Mouse (Mus musculus) lung, postnatal 25 days (tissue): Measurements from ENCODE around the gene Eif4enif1.
"Not testable (repeated sequence)": the region's sequence is repeated elsewhere in the genome, so short reads cannot be mapped to it uniquely, and the experiment has no call there.

ENCODE experiments used
- DNase-seq: peaks from one replicate; pipeline ENCODE4 v3.0.0; 2022; ENCODE audit warnings: low spot score

The Eif4enif1 gene

GRCm38 (mm10) chr11:3181250-3181649, 20.9 kb upstream of the Eif4enif1 start:
- DNase-seq = peak; percentile 70

GRCm38 (mm10) chr11:3181971-3182370, 20.2 kb upstream of the Eif4enif1 start:
- not testable (repeated sequence) for DNase-seq

GRCm38 (mm10) chr11:3182707-3183106, 19.5 kb upstream of the Eif4enif1 start:
- not testable (repeated sequence) for DNase-seq

- DNase-seq = no peak
These were observed 8.8 kb upstream of the Eif4enif1 start, which contains the start of gene Sfi1 for GRCm38 (mm10) chr11:3193363-3193762. TSS of gene Sfi1 (minus strand) at chr11:3193463.

- DNase-seq = not testable (repeated sequence)
These were observed 1.6 kb upstream of the Eif4enif1 start for GRCm38 (mm10) chr11:3200636-3201035.

GRCm38 (mm10) chr11:3201326-3202230, 614 bp upstream of the Eif4enif1 start:
- peak; percentile 7 for DNase-seq

- DNase-seq = peak; percentile 42
These were observed 719 bp downstream of the Eif4enif1 start for GRCm38 (mm10) chr11:3202781-3203441.

GRCm38 (mm10) chr11:3203771-3204170, 1.6 kb downstream of the Eif4enif1 start:
- DNase-seq = no peak

GRCm38 (mm10) chr11:3205207-3205606, 3.0 kb downstream of the Eif4enif1 start:
- DNase-seq = no peak

- DNase-seq = no peak
These were observed 4.6 kb downstream of the Eif4enif1 start for GRCm38 (mm10) chr11:3206783-3207182.

GRCm38 (mm10) chr11:3212526-3212925, 10.3 kb downstream of the Eif4enif1 start:
- DNase-seq = no peak

- DNase-seq = no peak
These were observed 20.9 kb downstream of the Eif4enif1 start for GRCm38 (mm10) chr11:3223105-3223504.

- no peak for DNase-seq
These were observed 24.9 kb downstream of the Eif4enif1 start for GRCm38 (mm10) chr11:3227113-3227512.

- no peak for DNase-seq
These were observed 30.1 kb downstream of the Eif4enif1 start for GRCm38 (mm10) chr11:3232248-3232647.

- no peak for DNase-seq
These were observed 31.5 kb downstream of the Eif4enif1 start for GRCm38 (mm10) chr11:3233704-3234103.

GRCm38 (mm10) chr11:3235277-3235676, 33.1 kb downstream of the Eif4enif1 start:
- no peak for DNase-seq

GRCm38 (mm10) chr11:3242395-3242794, 40.2 kb downstream of the Eif4enif1 start:
- no peak for DNase-seq

GRCm38 (mm10) chr11:3243771-3244170, 41.6 kb downstream of the Eif4enif1 start:
- no peak for DNase-seq

GRCm38 (mm10) chr11:3247387-3247786, 45.2 kb downstream of the Eif4enif1 start:
- DNase-seq = no peak

- no peak for DNase-seq
These were observed 57.3 kb downstream of the Eif4enif1 start for GRCm38 (mm10) chr11:3259537-3259936.

GRCm38 (mm10) chr11:3265291-3266078, 63.3 kb downstream of the Eif4enif1 start:
- peak; percentile 21 for DNase-seq

- DNase-seq = peak; percentile 96
These were observed 64.0 kb downstream of the Eif4enif1 start, which contains the start of gene Drg1 for GRCm38 (mm10) chr11:3266079-3266685. TSS of gene Drg1 (minus strand) at chr11:3266415.
